Comparison of ENCODE assay signal across 7 mouse cellular contexts in genomic region chr13:73327827-73328698, GRCm38 (mm10). TPM values are rescaled to one million over a fixed set of nuclear protein-coding genes. Genes with fewer than 3 reads are reported as not detected.
DNase-seq lines count a peak whose midpoint lies in the region; ATAC-seq lines count a peak whose summit lies in the region.

TSS of gene Mrpl36 (plus strand) at chr13:73328513.
TSS of gene Ndufs6 (minus strand) at chr13:73328542.

- peaks cover 24% of the 10 kb centered on the region for H3K4me1 ChIP-seq in limb, embryonic 10.5 days
- H3K4me1 ChIP-seq in midbrain, embryonic 13.5 days (replicated peaks): peaks cover 40% of the 10 kb centered on the region

- H3K9me3 ChIP-seq in limb, embryonic 10.5 days (replicated peaks): no peaks in the 10 kb centered on the region
- H3K9me3 ChIP-seq in midbrain, embryonic 13.5 days: no peaks in the 10 kb centered on the region

- H3K27me3 ChIP-seq in limb, embryonic 10.5 days (ENCODE audit: low read depth, poor library complexity, severe bottlenecking): peaks cover 4% of the 10 kb centered on the region; the same call in 1 of the 2 replicates
- no peaks in the 10 kb centered on the region for H3K27me3 ChIP-seq in midbrain, embryonic 13.5 days

- H3K4me2 ChIP-seq in midbrain, embryonic 13.5 days (replicated peaks): peak within 1 kb of the TSS; percentile 80

- WGBS in limb, embryonic 10.5 days: under 1% methylated on average over 45 of the region's 45 CpGs
- WGBS in midbrain, embryonic 13.5 days: 2% methylated on average over 45 of the region's 45 CpGs

- ATAC-seq in midbrain, embryonic 13.5 days: peak; percentile 83

- peaks cover 39% of the 10 kb centered on the region for H3K36me3 ChIP-seq in limb, embryonic 10.5 days
- peaks cover 33% of the 10 kb centered on the region for H3K36me3 ChIP-seq in midbrain, embryonic 13.5 days

- H3K4me3 ChIP-seq in limb, embryonic 10.5 days: peak within 1 kb of the TSS; percentile 79
- peak within 1 kb of the TSS; percentile 77 for H3K4me3 ChIP-seq in midbrain, embryonic 13.5 days (replicated peaks)

- H3K9ac ChIP-seq in midbrain, embryonic 13.5 days (replicated peaks): peak within 1 kb of the TSS; percentile 78

- H3K27ac ChIP-seq in limb, embryonic 10.5 days: peak within 1 kb of the TSS; percentile 87
- peak within 1 kb of the TSS; percentile 65; the same call in 1 of the 2 replicates for H3K27ac ChIP-seq in midbrain, embryonic 13.5 days

- DNase-seq in adrenal gland, adult 8-10 months: peak; percentile 90
- DNase-seq in embryo, embryonic 9.5 days (ENCODE audit: extremely low spot score): peak; percentile 91
- DNase-seq in gonadal fat pad, adult 2 months (ENCODE audit: low read depth): peak; percentile 42
- DNase-seq in kidney, adult 11 months: peak; percentile 94
- peak; percentile 90 for DNase-seq in limb, embryonic 10.5 days (ENCODE audit: low spot score)
- DNase-seq in spleen, adult 12 weeks (ENCODE audit: low spot score): peak; percentile 87

RNA-seq across cellular contexts. Expression of gene Mrpl36, which starts in this region (rescaled TPM):
- 10 to 100 TPM; 58.8 to 75.6 (median 65.2) TPM for total RNA-seq in adrenal gland, adult 8-10 months (2022)
- 73.7 and 74.3 TPM in 2 replicates for polyA plus RNA-seq in gonadal fat pad, adult 2 months (2012; rRNA removed)
- polyA plus RNA-seq in limb, embryonic 10.5 days (2016; fragmentation: Nextera tagmentation; extraction: Ambion mirVana): 94.1 and 101 TPM in 2 replicates
- 96.1 and 101 TPM in 2 replicates for polyA plus RNA-seq in midbrain, embryonic 13.5 days (2015; fragmentation: Nextera tagmentation; extraction: Ambion mirVana)

RNA-seq across cellular contexts. Expression of gene Ndufs6, which starts in this region (rescaled TPM):
- 100 to 1,000 TPM; 147 to 232 (median 199) TPM for total RNA-seq in adrenal gland, adult 8-10 months (2022)
- 88.6 and 109 TPM in 2 replicates for polyA plus RNA-seq in gonadal fat pad, adult 2 months (2012; rRNA removed)
- polyA plus RNA-seq in limb, embryonic 10.5 days (2016; fragmentation: Nextera tagmentation; extraction: Ambion mirVana): 398 and 399 TPM in 2 replicates
- polyA plus RNA-seq in midbrain, embryonic 13.5 days (2015; fragmentation: Nextera tagmentation; extraction: Ambion mirVana): 362 and 373 TPM in 2 replicates

Comparison
In these comparisons a context has a peak if more than half of its experiments do, and no peak if none do; other contexts are left out.
1. Peak in every context shown above with its lines: DNase-seq, ATAC-seq, H3K4me3 ChIP-seq and H3K27ac ChIP-seq.
2. DNase-seq: peak in every context shown above with its lines; median percentile 94 in kidney, adult 11 months; 91 in embryo, embryonic 9.5 days; 90 in adrenal gland, adult 8-10 months; 90 in limb, embryonic 10.5 days; 87 in spleen, adult 12 weeks; 42 in gonadal fat pad, adult 2 months.